Mouse (Mus musculus) testis, adult 2 months (tissue): ENCODE measurements at regions not wholly inside any gene's neighbourhood (a gene's known extent, or its start where the extent isn't known, plus 50 kb on each side); places are given as distances from the start of the nearest gene placed in this dataset.

Experiments
- CTCF ChIP-seq: fragments of 200-500 bp; IDR thresholded peaks from 2 replicates; pipeline ENCODE4 v1.5.1; 2012; ENCODE audit warnings: low read depth, mild to moderate bottlenecking, inconsistent platforms, low read length, moderate library complexity; ENCODE audit not compliant: control insufficient read depth, insufficient read depth, insufficient replicate concordance
- POLR2A ChIP-seq: fragments of 200-500 bp; IDR thresholded peaks from 2 replicates; pipeline ENCODE4 v1.6.1; 2012; ENCODE audit warnings: low read depth, mild to moderate bottlenecking, inconsistent platforms, low read length, moderate library complexity; ENCODE audit not compliant: control insufficient read depth

GRCm38 (mm10) chr7:135961026-135961425, 244.9 kb upstream of the Mki67 start:
- TF ChIP-seq CTCF (no peak), POLR2A (no peak)
